Mouse (Mus musculus): ENCODE measurements around the gene Car3.

DNA sequence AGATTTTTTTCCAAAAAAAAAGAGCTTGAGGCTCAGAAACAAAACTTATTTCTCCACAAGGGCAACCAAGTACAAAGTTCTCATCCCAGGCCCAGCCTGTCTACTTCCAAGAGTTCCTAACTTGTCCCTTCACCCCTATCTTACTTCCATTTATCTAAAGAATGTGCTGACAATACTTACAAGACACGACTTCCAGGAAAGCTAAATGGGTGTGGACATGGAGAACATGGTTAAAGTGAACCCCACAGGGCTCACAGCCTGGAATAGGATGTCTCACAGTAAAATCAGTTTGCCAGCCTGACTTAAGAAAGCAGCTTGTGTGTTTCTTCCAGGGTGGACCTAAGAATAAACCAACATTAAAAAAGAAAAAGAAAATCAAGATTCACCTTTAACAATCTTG is 7.2 kb downstream of the Car3 start:
- TF ChIP-seq CTCF (IDR thresholded peaks at IDR 0.05; ENCODE audit: extremely low read depth, insufficient read depth, low read length) (no peak), POLR2A (IDR thresholded peaks at IDR 0.05; ENCODE audit: extremely low read depth, insufficient read depth, low read length) (no peak)

Measured in cortical plate, adult 2 months (tissue).